Comparison of ENCODE assay signal across 20 mouse cellular contexts in the genomic region with DNA sequence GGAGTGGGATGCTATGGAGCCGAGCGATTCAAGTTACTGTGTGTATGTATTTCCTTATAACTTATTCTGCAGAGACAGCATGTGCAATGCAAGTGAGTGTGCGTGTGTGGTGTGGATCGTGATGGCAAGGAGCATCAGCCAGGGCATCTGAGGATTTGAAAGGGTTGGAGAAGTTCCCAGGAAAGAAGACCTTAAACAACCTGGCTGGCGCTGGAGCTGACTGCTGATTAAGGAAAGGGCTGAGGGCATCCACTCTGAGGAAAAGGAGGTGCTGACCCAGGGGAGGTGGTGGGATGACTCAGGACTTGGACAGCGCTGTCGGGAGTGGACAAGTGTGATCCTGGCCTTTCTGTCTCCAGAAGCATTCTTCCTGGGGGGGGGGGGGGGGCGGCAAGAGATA. TPM values are rescaled to one million over a fixed set of nuclear protein-coding genes. Genes with fewer than 3 reads are reported as not detected.
DNase-seq lines count a peak whose midpoint lies in the region; ATAC-seq and TF ChIP-seq lines count a peak whose summit lies in the region.
"Had no signal": no experiment of that assay in that cellular context is flagged by ENCODE, and none has a peak within 500 bp of the region (broad histone marks: within the 10 kb centered on the region; RNA-seq: fewer than 3 reads in every experiment).

No protein-coding gene starts in this region.

- no peak overlapping the region for H3K4me2 ChIP-seq in heart, embryonic 15.5 days
- H3K4me2 ChIP-seq in midbrain, postnatal 0 days (ENCODE audit: low read depth, low read length, poor library complexity, severe bottlenecking): no peak overlapping the region
- H3K4me2 ChIP-seq: hindbrain, embryonic 15.5 days; midbrain, embryonic 15.5 days had no signal

- no peaks in the 10 kb centered on the region for H3K36me3 ChIP-seq in heart, embryonic 15.5 days
- no peaks in the 10 kb centered on the region for H3K36me3 ChIP-seq in midbrain, postnatal 0 days (ENCODE audit: insufficient read depth, low read length)
- H3K36me3 ChIP-seq: hindbrain, embryonic 15.5 days; midbrain, embryonic 15.5 days had no signal

- peak; percentile 96 for DNase-seq in heart, adult 11 months
- DNase-seq in heart, postnatal 25 days (ENCODE audit: low spot score): no peak
- peak; percentile 24 for DNase-seq in 3134 (ENCODE audit: extremely low read depth, insufficient read length, low spot score)
- DNase-seq in Muller cell, postnatal 12 days (ENCODE audit: inconsistent ontology term): peak; percentile 49
- DNase-seq in lung, postnatal 4 days: no peak
- DNase-seq in layer of hippocampus, adult 9-11 months: no peak
- no peak for DNase-seq in midbrain, postnatal 0 days (ENCODE audit: low spot score)
- DNase-seq: cerebellum, adult 9-11 months; kidney, adult 11 months; kidney, postnatal 10 days; left cerebral cortex, postnatal 4 days; liver, postnatal 0 days; lung, postnatal 14 days; right cerebral cortex, postnatal 25 days; thymus, adult 2 months had no signal

- no peaks in the 10 kb centered on the region for H3K27me3 ChIP-seq in heart, embryonic 15.5 days
- H3K27me3 ChIP-seq in midbrain, postnatal 0 days (ENCODE audit: insufficient read depth, low read length): no peaks in the 10 kb centered on the region
- H3K27me3 ChIP-seq: hindbrain, embryonic 15.5 days; midbrain, embryonic 15.5 days had no signal

- 70% methylated on average over 8 of the region's 8 CpGs for WGBS in heart, embryonic 15.5 days
- WGBS in midbrain, postnatal 0 days: 80% methylated on average over 8 of the region's 8 CpGs

- peaks cover 48% of the 10 kb centered on the region for H3K4me1 ChIP-seq in heart, embryonic 15.5 days (replicated peaks)
- peaks cover 19% of the 10 kb centered on the region; the same call in 1 of the 2 replicates for H3K4me1 ChIP-seq in midbrain, postnatal 0 days (ENCODE audit: insufficient read depth, low read length)

- intact Hi-C loops in heart, postnatal 25 days (cut with DNase I): loop anchor here (10.0 kb wide), 1 partner anchor 208 kb away; no protein-coding TSS in a partner anchor

- no peaks in the 10 kb centered on the region for H3K9me3 ChIP-seq in heart, embryonic 15.5 days (replicated peaks)
- no peaks in the 10 kb centered on the region for H3K9me3 ChIP-seq in midbrain, postnatal 0 days (ENCODE audit: low read length)
- H3K9me3 ChIP-seq: hindbrain, embryonic 15.5 days; midbrain, embryonic 15.5 days had no signal

- no peak for TF ChIP-seq CTCF in midbrain, postnatal 0 days (IDR thresholded peaks at IDR 0.05)

- no peak overlapping the region for H3K9ac ChIP-seq in heart, embryonic 15.5 days
- H3K9ac ChIP-seq in midbrain, postnatal 0 days (replicated peaks; ENCODE audit: low read length, poor library complexity, severe bottlenecking): no peak overlapping the region
- H3K9ac ChIP-seq: hindbrain, embryonic 15.5 days; liver, postnatal 0 days; midbrain, embryonic 15.5 days had no signal

- peak overlapping the region; percentile 70; the same call in 1 of the 2 replicates for H3K27ac ChIP-seq in heart, embryonic 15.5 days
- no peak overlapping the region for H3K27ac ChIP-seq in midbrain, postnatal 0 days (ENCODE audit: low read depth, low read length)
- H3K27ac ChIP-seq: hindbrain, embryonic 15.5 days; left cerebral cortex, adult 2 months; midbrain, embryonic 15.5 days had no signal

- ATAC-seq in heart, embryonic 15.5 days (replicated peaks; ENCODE audit: insufficient number of reproducible peaks, insufficient read depth, low FRiP score, low read depth): no peak
- ATAC-seq in midbrain, postnatal 0 days (ENCODE audit: low FRiP score): no peak
- ATAC-seq: forebrain, embryonic 16.5 days; liver, postnatal 0 days; midbrain, embryonic 15.5 days had no signal

- H3K4me3 ChIP-seq in heart, embryonic 15.5 days: no peak overlapping the region
- H3K4me3 ChIP-seq in midbrain, postnatal 0 days (ENCODE audit: low read depth, low read length): no peak overlapping the region
- H3K4me3 ChIP-seq: hindbrain, embryonic 15.5 days; left cerebral cortex, adult 2 months; midbrain, embryonic 15.5 days had no signal

RNA-seq across cellular contexts. Expression of a gene that starts 27.3 kb away (rescaled TPM):
- total RNA-seq in heart, postnatal 25 days (2021): 10 to 100 TPM; 33.3 to 36.9 TPM
- polyA plus RNA-seq in heart, embryonic 15.5 days (2015; fragmentation: Nextera tagmentation; extraction: Ambion mirVana): 40.1 and 41.7 TPM in 2 replicates
- 171 and 191 TPM in 2 replicates for total RNA-seq in midbrain, postnatal 0 days (2014; rRNA removed)
- polyA plus RNA-seq in midbrain, postnatal 0 days (2015; fragmentation: Nextera tagmentation; extraction: Ambion mirVana): 74.2 and 86.2 TPM in 2 replicates

Comparison
In these comparisons a context has a peak if more than half of its experiments do, and no peak if none do; other contexts are left out.
1. DNase-seq: peak in heart, adult 11 months (single experiment), 3134 (single experiment) and Muller cell, postnatal 12 days (single experiment); none in heart, postnatal 25 days (single experiment), lung, postnatal 4 days (0 of 2), layer of hippocampus, adult 9-11 months (single experiment) and midbrain, postnatal 0 days (single experiment).